Mouse (Mus musculus) embryonic facial prominence, embryonic 14.5 days (tissue): ENCODE data around the gene Ajuba. TPM values are rescaled to one million over a fixed set of nuclear protein-coding genes. Genes with fewer than 3 reads are reported as not detected.

Experiments used
- ATAC-seq: fragments of 200-750 bp; cut with Nextera tagmentation; 2 replicates; pipeline ENCODE4 v1.8.0; 2017; ENCODE audit warnings: low read depth, moderate number of reproducible peaks, moderate TSS enrichment
- DNase-seq: peaks from one replicate; pipeline ENCODE4 v3.0.0-alpha.2; 2015; ENCODE audit warnings: low spot score
- H3K27ac ChIP-seq: fragments of 300-500 bp; sonication (generic); replicated peaks from 2 replicates; pipeline ENCODE4 v1.5.1; 2014; ENCODE audit warnings: low read depth, mild to moderate bottlenecking, low read length, moderate library complexity
- H3K27me3 ChIP-seq: fragments of 300-500 bp; sonication (generic); replicated peaks from 2 replicates; pipeline ENCODE4 v1.6.1; 2014; ENCODE audit warnings: low read length; ENCODE audit not compliant: control insufficient read depth, insufficient read depth
- H3K36me3 ChIP-seq: fragments of 300-500 bp; sonication (generic); 2 replicates; pipeline ENCODE4 v1.6.1; 2014; ENCODE audit warnings: low read length, mixed read lengths; ENCODE audit not compliant: control insufficient read depth, insufficient read depth
- H3K4me1 ChIP-seq: fragments of 300-500 bp; sonication (generic); 2 replicates; pipeline ENCODE4 v1.6.1; 2014; ENCODE audit warnings: antibody characterized with exemption, low read length; ENCODE audit not compliant: control insufficient read depth, insufficient read depth
- H3K4me2 ChIP-seq: fragments of 300-500 bp; sonication (generic); 2 replicates; pipeline ENCODE4 v1.6.1; 2014; ENCODE audit warnings: low read depth, mild to moderate bottlenecking, low read length, moderate library complexity, mixed read lengths
- H3K4me3 ChIP-seq: fragments of 300-500 bp; sonication (generic); 2 replicates; pipeline ENCODE4 v1.5.1; 2014; ENCODE audit warnings: low read depth, mild to moderate bottlenecking, low read length
- H3K9ac ChIP-seq: fragments of 300-500 bp; sonication (generic); 2 replicates; pipeline ENCODE4 v1.6.1; 2014; ENCODE audit warnings: low read depth, mild to moderate bottlenecking, low read length, moderate library complexity, mixed read lengths
- H3K9me3 ChIP-seq: fragments of 300-500 bp; sonication (generic); 2 replicates; pipeline ENCODE4 v1.6.1; 2016; ENCODE audit warnings: low read length; ENCODE audit not compliant: control insufficient read depth
- WGBS: fragments of 180-500 bp; shearing (Covaris S2); extraction: QIAGEN DNeasy Blood & Tissue Kit; methylation state at CpG from one replicate; pipeline ENCODE4 v1.1.7; 2014; 5-methylcytosine and 5-hydroxymethylcytosine counted together
- microRNA counts: library from miRNA; unstranded; fragments of <30 nt; microRNA quantifications from one replicate; lab custom pipeline; 2017
- microRNA-seq: library from miRNA; unstranded; fragments of <30 nt; microRNA quantifications from one replicate; pipeline ENCODE4, GENCODE M21; 2016; ENCODE audit warnings: borderline number of aligned reads
- polyA plus RNA-seq: library from polyadenylated mRNA; unstranded; fragments of >200 nt; fragmentation: Nextera tagmentation; extraction: Ambion mirVana; gene quantifications from 2 replicates; pipeline ENCODE4 v1.2.1, GENCODE M21; 2014

The Ajuba gene
- polyA plus RNA-seq, 1 experiment from 2014 or later, result 10.7 TPM

DNA sequence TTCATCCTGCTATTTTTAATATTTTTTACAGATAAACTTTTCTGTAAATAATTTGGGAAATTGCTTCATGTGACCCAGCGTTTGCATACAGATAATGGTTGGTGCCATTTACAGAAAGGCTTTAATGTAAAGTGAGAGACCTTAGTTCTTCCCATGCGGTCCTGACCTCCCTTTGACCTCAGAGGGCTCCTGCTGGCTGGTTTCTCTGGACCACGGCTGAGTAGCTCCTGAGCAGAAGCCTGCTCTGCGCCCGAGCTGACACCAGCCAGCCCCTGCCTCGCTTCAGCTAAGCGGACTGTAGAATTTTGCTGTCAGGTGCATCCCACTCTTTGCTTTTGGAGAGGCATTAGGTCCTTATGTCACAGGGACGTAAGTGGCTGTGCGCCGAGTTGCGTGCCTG, 36.6 kb downstream of the Ajuba start:
- no peaks in the 10 kb centered on the region for H3K9me3 ChIP-seq
- no peak overlapping the region for H3K27ac ChIP-seq
- H3K9ac ChIP-seq, result no peak overlapping the region
- DNase-seq, result no peak
- no peak overlapping the region for H3K4me3 ChIP-seq
- no peak for ATAC-seq
- WGBS, result 73% methylated on average over 11 of the region's 11 CpGs
- no peak overlapping the region for H3K4me2 ChIP-seq
- no peaks in the 10 kb centered on the region for H3K27me3 ChIP-seq
- H3K36me3 ChIP-seq, result peaks cover 26% of the 10 kb centered on the region; the same call in 1 of the 2 replicates
- no peaks in the 10 kb centered on the region for H3K4me1 ChIP-seq

DNA sequence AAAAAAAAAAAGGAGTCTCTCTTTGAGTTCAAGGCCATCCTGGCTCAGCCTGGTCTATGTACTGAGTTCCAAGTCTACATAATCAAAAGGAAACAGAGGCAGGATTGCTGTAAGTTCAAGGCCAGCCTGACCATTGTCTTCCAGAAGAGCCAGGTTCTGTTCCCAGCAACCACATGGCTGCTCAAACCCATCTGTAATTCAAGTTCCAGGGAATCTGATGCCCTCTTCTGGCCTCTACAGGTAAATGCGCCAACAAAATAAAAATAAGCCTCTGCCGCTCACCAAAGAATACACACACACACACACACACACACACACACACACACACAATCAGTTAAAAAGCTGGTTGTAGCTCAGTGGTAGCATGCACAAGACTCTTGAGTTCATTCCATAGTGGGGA, 38.8 kb downstream of the Ajuba start:
- Histone ChIP-seq H3K4me1 (no peaks in the 10 kb centered on the region), H3K9ac (no peak overlapping the region), H3K4me2 (no peak overlapping the region), H3K36me3 (peaks cover 15% of the 10 kb centered on the region; the same call in 1 of the 2 replicates), H3K27ac (no peak overlapping the region), H3K27me3 (no peaks in the 10 kb centered on the region), H3K4me3 (no peak overlapping the region), H3K9me3 (no peaks in the 10 kb centered on the region)
- 82% methylated on average over 2 of the region's 2 CpGs for WGBS
- DNase-seq, result no peak
- no peak for ATAC-seq

DNA sequence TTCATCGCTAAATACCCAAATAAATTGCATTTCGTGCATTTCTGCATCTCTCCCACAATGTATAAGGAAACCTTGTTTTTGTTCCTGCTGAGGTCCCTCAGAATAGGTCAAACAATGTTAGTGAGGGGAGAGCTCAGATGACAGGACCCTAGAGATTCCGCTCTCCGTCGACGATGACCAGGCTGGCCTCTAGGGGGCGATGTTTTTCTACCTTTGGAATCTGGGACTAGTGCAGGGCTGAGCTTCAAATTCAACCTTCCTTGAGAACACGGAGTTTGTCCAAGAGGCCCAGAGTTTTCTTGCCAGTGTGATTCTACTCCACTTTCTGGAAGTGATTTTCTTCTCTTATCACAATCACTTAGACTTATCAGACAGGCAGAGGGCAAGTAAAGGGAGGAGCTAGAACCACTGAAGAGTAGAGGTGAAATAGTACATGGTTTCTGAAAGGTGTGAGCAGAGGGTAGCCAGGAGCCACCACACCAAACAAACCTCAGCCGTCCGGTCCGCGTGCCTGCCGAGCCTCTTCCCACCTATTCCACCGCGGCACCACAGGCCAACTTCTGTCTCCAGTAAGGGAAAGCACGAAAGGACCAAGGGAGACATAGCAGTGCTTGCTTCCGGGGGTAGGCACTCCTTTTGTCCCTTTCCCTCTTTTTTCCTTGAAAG, 48.8 kb downstream of the Ajuba start:
- peak overlapping the region; percentile 72 for H3K4me2 ChIP-seq
- H3K27me3 ChIP-seq, result no peaks in the 10 kb centered on the region
- H3K27ac ChIP-seq, result peak overlapping the region; percentile 53; the same call in 1 of the 2 replicates
- ATAC-seq (peak; percentile 86), DNase-seq (peak; percentile 89)
- H3K9me3 ChIP-seq, result no peaks in the 10 kb centered on the region
- H3K36me3 ChIP-seq, result no peaks in the 10 kb centered on the region
- no peak overlapping the region for H3K4me3 ChIP-seq
- WGBS, result 12% methylated on average over 17 of the region's 17 CpGs
- no peak overlapping the region for H3K9ac ChIP-seq
- no peaks in the 10 kb centered on the region for H3K4me1 ChIP-seq

DNA sequence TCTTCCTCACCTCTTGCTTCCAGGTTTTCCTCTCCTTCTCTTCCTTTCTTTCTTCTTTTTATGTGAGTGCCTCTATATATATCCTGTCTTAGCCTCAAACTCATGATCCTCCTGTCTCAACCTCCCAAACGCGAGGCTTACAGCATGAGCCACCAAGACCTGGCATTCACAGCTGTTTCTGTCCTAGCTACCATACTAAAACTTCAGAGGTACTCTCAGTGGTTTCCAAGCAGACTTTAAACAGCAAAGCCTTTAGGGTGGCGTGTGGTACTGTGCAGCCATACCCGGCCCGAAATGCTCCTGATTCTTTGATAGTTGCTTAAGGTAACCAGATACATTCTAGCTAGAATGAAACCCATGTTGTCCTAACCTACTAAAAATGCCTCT, 49.4 kb downstream of the Ajuba start:
- ATAC-seq, result 0 out of 2 replicates have a peak, but pooled peaks have one; percentile 23
- 18% methylated on average over 5 of the region's 5 CpGs for WGBS

DNA sequence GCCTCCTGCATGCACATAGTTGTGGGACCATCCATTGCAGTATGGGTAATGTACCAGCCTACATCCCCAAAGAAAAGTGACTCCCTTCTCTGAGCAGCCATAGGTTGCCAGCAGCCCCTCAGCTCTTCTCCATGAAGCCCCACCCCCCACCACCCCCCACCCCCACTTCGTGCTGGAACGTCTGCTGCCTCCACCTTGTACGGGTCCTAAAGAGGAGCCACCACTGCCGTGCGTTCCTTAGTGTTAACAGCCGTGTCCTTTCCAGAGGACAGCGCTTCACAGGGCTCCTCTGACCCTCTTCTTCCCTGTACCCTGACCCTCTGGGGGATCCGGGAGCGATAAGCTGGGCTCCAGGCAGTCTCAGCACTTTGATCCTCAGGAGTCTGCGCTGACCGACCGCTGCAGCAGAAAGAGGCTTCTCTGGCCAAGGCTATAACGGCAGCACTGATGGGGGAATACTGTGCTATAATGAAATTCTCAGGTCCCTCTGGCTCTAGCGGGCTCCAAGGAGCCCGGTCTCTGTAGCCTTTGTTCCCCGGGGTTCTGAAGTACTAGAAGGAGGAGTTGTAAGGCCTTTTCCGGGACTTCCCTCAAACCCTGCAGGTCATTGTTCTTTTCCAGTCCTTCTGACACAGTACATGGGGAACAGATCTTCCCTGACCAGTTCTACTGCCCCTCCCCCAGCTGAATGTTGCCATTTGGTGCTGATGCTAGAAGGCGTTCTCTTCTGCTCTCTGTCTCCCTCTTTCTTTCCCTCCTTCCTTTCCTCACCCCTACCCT, 49.9 kb downstream of the Ajuba start:
- Histone ChIP-seq H3K27ac (peak overlapping the region; percentile 44; the same call in 1 of the 2 replicates), H3K27me3 (no peaks in the 10 kb centered on the region), H3K9ac (peak overlapping the region; percentile 62), H3K4me2 (peak overlapping the region; percentile 72), H3K4me1 (no peaks in the 10 kb centered on the region), H3K9me3 (no peaks in the 10 kb centered on the region), H3K36me3 (no peaks in the 10 kb centered on the region), H3K4me3 (peak overlapping the region; percentile 40)
- DNase-seq, result peak; percentile 51
- WGBS, result 3% methylated on average over 14 of the region's 18 CpGs
- peak; percentile 69 for ATAC-seq

More for the DNA sequence above, 49.4 kb downstream of the Ajuba start:
- Histone ChIP-seq H3K27ac (peak overlapping the region; percentile 53; the same call in 1 of the 2 replicates), H3K4me3 (peak overlapping the region; percentile 40), H3K4me2 (peak overlapping the region; percentile 72), H3K27me3 (no peaks in the 10 kb centered on the region), H3K4me1 (no peaks in the 10 kb centered on the region), H3K36me3 (no peaks in the 10 kb centered on the region), H3K9ac (no peak overlapping the region), H3K9me3 (no peaks in the 10 kb centered on the region)
- no peak for DNase-seq

DNA sequence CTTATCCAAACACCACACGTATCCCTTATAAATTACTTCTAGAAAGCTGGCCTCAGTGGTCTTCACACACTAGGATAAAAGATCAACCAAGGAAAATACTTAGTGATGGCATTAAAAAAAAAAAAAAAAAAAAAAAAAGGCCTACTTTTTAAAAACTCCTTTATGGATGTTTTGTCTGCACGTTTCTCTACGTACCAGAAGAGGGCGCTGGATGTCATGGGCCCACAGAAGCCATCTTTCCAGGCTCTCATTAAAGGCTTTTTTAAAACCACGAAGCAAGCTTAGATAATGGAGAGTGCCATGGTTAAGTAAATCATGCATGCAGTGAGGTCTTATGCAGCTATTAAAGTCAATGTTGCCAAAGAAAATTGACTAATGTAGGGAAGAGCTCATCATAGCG, 53.8 kb downstream of the Ajuba start:
- DNase-seq (no peak), ATAC-seq (no peak)
- no peak overlapping the region for H3K4me2 ChIP-seq
- no peaks in the 10 kb centered on the region for H3K27me3 ChIP-seq
- WGBS, result 29% methylated on average over 6 of the region's 6 CpGs
- no peaks in the 10 kb centered on the region for H3K36me3 ChIP-seq
- no peaks in the 10 kb centered on the region; the same call in 1 of the 2 replicates for H3K4me1 ChIP-seq
- no peak overlapping the region for H3K27ac ChIP-seq
- H3K9me3 ChIP-seq, result no peaks in the 10 kb centered on the region
- H3K9ac ChIP-seq, result no peak overlapping the region
- H3K4me3 ChIP-seq, result no peak overlapping the region

MicroRNA genes within 50 kb of the gene (microRNA counts, 519-probe panel; counts per million panel counts)
- 19.3 counts per million for microRNA mmu-miR-686 (lab: Ali Mortazavi, UCI)

Small RNAs within 50 kb of the gene (microRNA-seq; reads per million reads assigned to microRNA genes)
- not detected for gene Mir686

Other genes starting within 250 kb of the Ajuba start
- gene Oxa1l, start 216.7 kb downstream of the Ajuba start, polyA plus RNA-seq, result 47.0 and 48.6 TPM in 2 replicates
- 6.3 and 7.7 TPM in 2 replicates for gene Slc7a7, start 159.8 kb downstream of the Ajuba start, polyA plus RNA-seq
- 226 and 241 TPM in 2 replicates for gene Mrpl52, start 150.6 kb downstream of the Ajuba start, polyA plus RNA-seq
- gene Mmp14, start 145.9 kb downstream of the Ajuba start, polyA plus RNA-seq, result 235 and 254 TPM in 2 replicates
- 41.0 and 43.4 TPM in 2 replicates for gene Lrp10, start 113.4 kb downstream of the Ajuba start, polyA plus RNA-seq
- 1.7 and 2.1 TPM in 2 replicates for gene Rem2, start 101.5 kb downstream of the Ajuba start, polyA plus RNA-seq
- gene Prmt5, start 60.0 kb downstream of the Ajuba start, polyA plus RNA-seq, result 65.3 and 75.7 TPM in 2 replicates
- gene Haus4, start 22.9 kb downstream of the Ajuba start, polyA plus RNA-seq, result 40.4 and 44.3 TPM in 2 replicates
- gene 4931414P19Rik, start 28.4 kb upstream of the Ajuba start, polyA plus RNA-seq, result 4.8 and 5.8 TPM in 2 replicates
- gene Psmb5, start 40.5 kb upstream of the Ajuba start, polyA plus RNA-seq, result 332 and 335 TPM in 2 replicates
- 0.16 TPM in 1 of 2 replicates, not detected in the other for gene Psmb11, start 43.9 kb upstream of the Ajuba start, polyA plus RNA-seq
- not detected in 2 replicates for gene Gm17606, start 63.4 kb upstream of the Ajuba start, polyA plus RNA-seq
- gene Cdh24, start 63.8 kb upstream of the Ajuba start, polyA plus RNA-seq, result 3.9 and 4.5 TPM in 2 replicates
- gene 1700123O20Rik, start 108.7 kb upstream of the Ajuba start, polyA plus RNA-seq, result 70.7 and 84.9 TPM in 2 replicates
- gene Acin1, start 109.4 kb upstream of the Ajuba start, polyA plus RNA-seq, result 99.4 and 101 TPM in 2 replicates
- gene Gm29776, start 121.3 kb upstream of the Ajuba start, polyA plus RNA-seq, result 0.17 and 0.34 TPM in 2 replicates
- gene Cebpe, start 134.6 kb upstream of the Ajuba start, polyA plus RNA-seq, result 0.32 TPM in 1 of 2 replicates, not detected in the other
- gene Slc7a8, start 204.4 kb upstream of the Ajuba start, polyA plus RNA-seq, result 6.9 and 7.4 TPM in 2 replicates
- gene Rnf212b, start 236.6 kb upstream of the Ajuba start, polyA plus RNA-seq, result not detected in 2 replicates